Mouse (Mus musculus) forebrain, embryonic 16.5 days (tissue): ENCODE results near the gene Bhlhe41. TPM values are rescaled to one million over a fixed set of nuclear protein-coding genes. Genes with fewer than 3 reads are reported as not detected.
A peak's percentile ranks its signal among the peaks of the same experiment; 100 is the strongest.

Experiments used
- ATAC-seq: fragments of 200-750 bp; cut with Nextera tagmentation; 2 replicates; pipeline ENCODE4 v1.8.0; 2017; ENCODE audit warnings: mild to moderate bottlenecking, moderate library complexity
- H3K27ac ChIP-seq: fragments of 300-500 bp; sonication (generic); 2 replicates; pipeline ENCODE4 v1.5.1; 2014; ENCODE audit warnings: low read length, control low read depth
- H3K27me3 ChIP-seq: fragments of 300-500 bp; sonication (generic); replicated peaks from 2 replicates; pipeline ENCODE4 v1.6.1; 2014; ENCODE audit warnings: low read length; ENCODE audit not compliant: control insufficient read depth, insufficient read depth
- H3K36me3 ChIP-seq: fragments of 300-500 bp; sonication (generic); 2 replicates; pipeline ENCODE4 v1.6.1; 2014; ENCODE audit not compliant: control insufficient read depth, insufficient read depth
- H3K4me1 ChIP-seq: fragments of 300-500 bp; sonication (generic); replicated peaks from 2 replicates; pipeline ENCODE4 v1.6.1; 2014; ENCODE audit warnings: low read length; ENCODE audit not compliant: control insufficient read depth, insufficient read depth
- H3K4me2 ChIP-seq: fragments of 300-500 bp; sonication (generic); 2 replicates; pipeline ENCODE4 v1.6.1; 2014; ENCODE audit warnings: mild to moderate bottlenecking, low read length, control low read depth
- H3K4me3 ChIP-seq: fragments of 300-500 bp; sonication (generic); replicated peaks from 2 replicates; pipeline ENCODE4 v1.5.1; 2014; ENCODE audit warnings: mild to moderate bottlenecking, low read length, control low read depth
- H3K9ac ChIP-seq: fragments of 300-500 bp; sonication (generic); replicated peaks from 2 replicates; pipeline ENCODE4 v1.6.1; 2014; ENCODE audit warnings: low read depth, low read length, control low read depth
- H3K9me3 ChIP-seq: fragments of 300-500 bp; sonication (generic); 2 replicates; pipeline ENCODE4 v1.6.1; 2016; ENCODE audit warnings: low read length; ENCODE audit not compliant: control insufficient read depth
- WGBS: fragments of 180-500 bp; shearing (Covaris S2); extraction: QIAGEN DNeasy Blood & Tissue Kit; methylation state at CpG from one replicate; pipeline ENCODE4 v1.1.7; 2014; 5-methylcytosine and 5-hydroxymethylcytosine counted together
- polyA plus RNA-seq: library from polyadenylated mRNA; unstranded; fragments of >200 nt; fragmentation: Nextera tagmentation; extraction: Ambion mirVana; gene quantifications from 2 replicates; pipeline ENCODE4 v1.2.1, GENCODE M21; 2015

The Bhlhe41 gene
- polyA plus RNA-seq, 1 experiment from 2014 or later: 4.5 TPM

- H3K27ac ChIP-seq: no peak overlapping the region
- no peaks in the 10 kb centered on the region for H3K9me3 ChIP-seq
- no peak overlapping the region for H3K9ac ChIP-seq
- no peaks in the 10 kb centered on the region for H3K27me3 ChIP-seq
- H3K36me3 ChIP-seq: no peaks in the 10 kb centered on the region
- 78% methylated on average over 9 of the region's 9 CpGs for WGBS
- no peak overlapping the region for H3K4me3 ChIP-seq
- peak; percentile 76 for ATAC-seq
- no peak overlapping the region for H3K4me2 ChIP-seq
- H3K4me1 ChIP-seq: peaks cover 4% of the 10 kb centered on the region; the same call in 1 of the 2 replicates
Measured at GRCm38 (mm10) chr6:145876986-145877735, 11.8 kb upstream of the Bhlhe41 start.

- H3K27me3 ChIP-seq: no peaks in the 10 kb centered on the region
- peaks cover 4% of the 10 kb centered on the region; the same call in 1 of the 2 replicates for H3K4me1 ChIP-seq
- H3K9ac ChIP-seq: no peak overlapping the region
- no peak overlapping the region for H3K27ac ChIP-seq
- WGBS: 89% methylated on average over 8 of the region's 8 CpGs
- no peaks in the 10 kb centered on the region for H3K9me3 ChIP-seq
- H3K36me3 ChIP-seq: no peaks in the 10 kb centered on the region
- H3K4me2 ChIP-seq: no peak overlapping the region
- ATAC-seq: no peak
- H3K4me3 ChIP-seq: no peak overlapping the region
Measured at GRCm38 (mm10) chr6:145873354-145873753, 8.0 kb upstream of the Bhlhe41 start.

GRCm38 (mm10) chr6:145872010-145872409 lies 6.7 kb upstream of the Bhlhe41 start:
- H3K4me2 ChIP-seq: no peak overlapping the region
- no peaks in the 10 kb centered on the region for H3K36me3 ChIP-seq
- 0 out of 2 replicates have a peak, but pooled peaks cover 3% of the 10 kb centered on the region for H3K27me3 ChIP-seq
- no peak for ATAC-seq
- H3K4me3 ChIP-seq: no peak overlapping the region
- no peak overlapping the region for H3K9ac ChIP-seq
- H3K27ac ChIP-seq: no peak overlapping the region
- H3K9me3 ChIP-seq: no peaks in the 10 kb centered on the region
- 95% methylated on average over 7 of the region's 7 CpGs for WGBS
- peaks cover 5% of the 10 kb centered on the region for H3K4me1 ChIP-seq

- Histone ChIP-seq H3K4me1 (peaks cover 9% of the 10 kb centered on the region), H3K36me3 (no peaks in the 10 kb centered on the region), H3K27ac (no peak overlapping the region), H3K9ac (no peak overlapping the region), H3K9me3 (no peaks in the 10 kb centered on the region), H3K4me3 (no peak overlapping the region), H3K27me3 (0 out of 2 replicates have a peak, but pooled peaks cover 3% of the 10 kb centered on the region), H3K4me2 (no peak overlapping the region)
- no peak for ATAC-seq
- WGBS: 69% methylated on average over 4 of the region's 4 CpGs
Measured at GRCm38 (mm10) chr6:145870991-145871390, 5.6 kb upstream of the Bhlhe41 start.

GRCm38 (mm10) chr6:145867111-145867510 lies 1.8 kb upstream of the Bhlhe41 start:
- WGBS: 68% methylated on average over 3 of the region's 3 CpGs
- ATAC-seq: no peak
- Histone ChIP-seq H3K9ac (no peak overlapping the region), H3K36me3 (no peaks in the 10 kb centered on the region), H3K27me3 (peaks cover 28% of the 10 kb centered on the region; the same call in 1 of the 2 replicates), H3K4me2 (peak overlapping the region; percentile 99), H3K4me3 (no peak overlapping the region), H3K4me1 (peaks cover 34% of the 10 kb centered on the region), H3K9me3 (no peaks in the 10 kb centered on the region), H3K27ac (no peak overlapping the region)

- Histone ChIP-seq H3K27ac (no peak overlapping the region), H3K27me3 (peaks cover 32% of the 10 kb centered on the region), H3K4me3 (peak overlapping the region; percentile 68), H3K4me1 (peaks cover 34% of the 10 kb centered on the region), H3K4me2 (peak overlapping the region; percentile 99), H3K36me3 (no peaks in the 10 kb centered on the region), H3K9me3 (no peaks in the 10 kb centered on the region), H3K9ac (peak overlapping the region; percentile 65)
- peak; percentile 63 for ATAC-seq
- WGBS: under 1% methylated on average over 69 of the region's 69 CpGs
Measured at GRCm38 (mm10) chr6:145865886-145866851, 811 bp upstream of the Bhlhe41 start.

- Histone ChIP-seq H3K27me3 (peaks cover 32% of the 10 kb centered on the region), H3K4me2 (peak overlapping the region; percentile 77), H3K27ac (no peak overlapping the region), H3K36me3 (no peaks in the 10 kb centered on the region), H3K4me1 (peaks cover 34% of the 10 kb centered on the region), H3K9ac (no peak overlapping the region), H3K4me3 (peak overlapping the region; percentile 57), H3K9me3 (no peaks in the 10 kb centered on the region)
- WGBS: 2% methylated on average over 8 of the region's 8 CpGs
- no peak for ATAC-seq
Measured at GRCm38 (mm10) chr6:145864171-145864570, 1.2 kb downstream of the Bhlhe41 start.

- peak overlapping the region; percentile 57 for H3K4me3 ChIP-seq
- H3K27me3 ChIP-seq: peaks cover 32% of the 10 kb centered on the region
- peak; percentile 64 for ATAC-seq
- peaks cover 34% of the 10 kb centered on the region for H3K4me1 ChIP-seq
- under 1% methylated on average over 100 of the region's 105 CpGs for WGBS
- no peak overlapping the region for H3K27ac ChIP-seq
- peak overlapping the region; percentile 77 for H3K4me2 ChIP-seq
- no peaks in the 10 kb centered on the region for H3K36me3 ChIP-seq
- H3K9ac ChIP-seq: peak overlapping the region; percentile 67
- no peaks in the 10 kb centered on the region for H3K9me3 ChIP-seq
Measured at GRCm38 (mm10) chr6:145863065-145863971, 2.0 kb downstream of the Bhlhe41 start.
